Mouse (Mus musculus) thymus, adult 18-20 months (tissue): ENCODE data around the gene Tbc1d1.

ENCODE experiments used
- DNase-seq, 2 experiments: peaks; one replicate each; pipeline ENCODE4 v3.0.0; 2022; ENCODE audit warnings: mixed read lengths in 2 of 2

Tbc1d1 gene

DNA sequence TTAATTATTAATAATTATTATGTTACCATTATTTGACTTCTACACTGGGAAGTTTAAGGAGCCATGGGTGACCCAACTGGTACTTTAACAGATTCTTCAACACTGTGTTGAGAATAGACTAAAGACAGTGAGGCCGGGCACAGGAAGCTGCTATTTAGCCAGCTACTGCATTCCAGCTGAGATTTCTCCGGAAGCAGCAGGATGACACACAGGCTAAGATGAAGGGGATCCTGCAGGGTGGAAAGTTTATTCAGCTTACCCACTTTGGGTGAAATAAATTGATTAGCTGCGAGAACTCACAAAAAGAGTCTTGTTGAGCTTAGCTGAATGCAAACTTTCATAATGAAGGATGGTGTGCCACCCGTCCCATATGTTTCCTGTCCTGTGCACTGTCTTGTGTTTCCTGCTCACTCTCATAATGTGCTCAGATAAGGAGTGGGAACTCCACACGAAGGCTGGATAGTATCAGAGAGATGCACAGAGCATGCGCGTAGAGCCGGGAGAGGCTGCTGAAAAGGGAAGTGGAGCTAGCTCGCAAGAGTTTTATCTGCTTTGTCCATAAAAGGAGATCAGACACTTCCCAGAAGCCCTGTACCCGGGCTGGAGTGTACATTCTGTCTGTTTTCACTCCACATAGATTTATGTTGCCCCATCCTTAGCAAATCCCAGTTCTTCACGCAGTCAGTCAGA is at the start of gene Tbc1d1:
TSS of gene Tbc1d1 (plus strand) at position 445 of the 690 bp plus-strand sequence.
- peak in 1 of 2 experiments; percentile 14 for DNase-seq

DNA sequence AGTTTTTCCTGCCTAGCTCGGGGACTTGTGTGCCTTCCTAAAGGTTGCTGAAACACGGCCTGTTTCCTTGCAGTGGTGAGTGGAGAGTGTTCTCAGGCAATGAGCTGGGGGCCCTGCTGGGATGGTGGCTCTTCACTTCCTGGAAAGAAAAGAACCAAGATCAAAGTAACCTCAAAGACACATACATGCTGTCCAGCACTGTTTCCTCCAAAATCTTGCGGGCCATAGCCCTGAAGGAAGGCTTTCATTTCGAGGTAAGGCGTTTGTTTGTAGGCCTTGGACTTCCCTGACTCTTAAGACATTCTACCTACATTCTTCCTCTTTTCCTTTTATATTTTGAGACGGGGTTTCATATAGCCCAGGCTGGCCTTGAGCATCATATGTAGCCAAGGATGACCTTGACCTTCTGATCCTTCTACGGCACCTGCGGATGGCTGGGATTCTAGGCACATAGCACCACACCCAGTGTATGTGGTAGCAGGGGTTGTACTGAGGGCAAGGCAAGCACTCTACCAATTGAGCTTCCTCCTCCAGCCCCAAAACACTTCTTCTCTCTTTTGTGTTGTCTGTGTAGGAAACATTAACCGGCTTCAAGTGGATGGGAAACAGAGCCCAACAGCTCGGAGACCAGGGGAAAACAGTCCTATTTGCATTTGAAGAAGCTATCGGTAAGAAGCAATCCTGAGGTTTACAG is 48.4 kb upstream of the Tbc1d1 start:
- no peak for DNase-seq

DNA sequence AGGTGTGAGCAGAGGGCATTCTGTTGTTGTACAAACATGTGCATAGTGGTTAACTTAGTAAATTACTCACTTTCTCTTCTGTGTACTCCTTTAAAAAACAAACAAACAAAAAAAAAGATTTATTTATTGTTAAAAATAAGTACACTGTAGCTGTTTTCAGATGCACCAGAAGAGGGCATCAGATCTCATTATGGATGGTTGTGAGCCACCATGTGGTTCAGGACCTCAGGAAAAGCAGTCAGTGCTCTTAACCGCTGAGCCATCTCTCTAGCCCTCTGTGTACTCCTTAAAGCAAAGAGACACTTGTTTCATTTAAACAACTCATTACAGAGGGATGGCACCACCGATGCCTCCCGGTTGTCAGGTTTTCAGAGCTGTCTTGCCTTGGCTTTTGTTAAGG is 46.9 kb upstream of the Tbc1d1 start:
- DNase-seq: no peak

- DNase-seq: no peak
Observed at GRCm38 (mm10) chr5:64112360-64112759, 43.7 kb upstream of the Tbc1d1 start.

DNA sequence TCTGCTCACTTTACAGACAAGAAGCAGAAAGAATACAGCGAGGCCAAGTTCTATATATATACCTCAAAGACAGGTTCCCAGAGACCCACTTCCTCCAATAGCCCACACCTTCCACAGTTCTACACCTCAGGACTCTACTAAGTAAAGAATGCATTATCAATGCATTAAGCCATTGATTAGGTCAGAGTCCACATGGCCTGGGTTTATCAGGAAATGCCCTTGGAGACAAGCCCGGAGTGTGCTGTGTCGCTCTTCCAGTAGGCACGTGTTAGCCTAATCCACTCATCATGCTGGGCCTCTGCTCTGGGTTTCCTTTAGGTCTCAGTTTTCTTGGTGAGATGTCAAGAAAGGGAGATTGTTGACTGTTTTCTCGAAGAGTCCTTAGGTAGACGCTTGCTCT is 41.9 kb upstream of the Tbc1d1 start:
- DNase-seq: no peak

- DNase-seq: no peak
Observed at GRCm38 (mm10) chr5:64117191-64117590, 38.9 kb upstream of the Tbc1d1 start.

DNA sequence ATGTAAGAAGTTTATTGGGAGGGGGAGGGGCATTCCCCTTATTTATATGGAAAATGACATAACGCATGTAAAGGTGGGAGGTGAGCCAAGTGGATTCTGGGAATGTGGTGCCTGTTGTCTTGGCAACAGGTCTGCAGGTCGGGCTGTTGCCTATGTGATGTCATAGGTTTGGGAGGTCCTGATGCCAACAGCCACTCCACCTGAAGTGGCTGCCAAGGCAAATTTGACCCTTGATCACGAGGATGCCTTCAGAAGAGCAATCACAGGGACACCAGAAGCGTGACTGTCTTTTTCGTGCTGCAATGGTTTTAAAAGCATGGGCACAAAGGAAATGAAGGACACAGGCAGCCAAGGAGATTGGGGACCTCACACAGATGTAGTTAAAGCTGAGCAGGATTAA is 30.3 kb upstream of the Tbc1d1 start:
- DNase-seq: no peak

DNA sequence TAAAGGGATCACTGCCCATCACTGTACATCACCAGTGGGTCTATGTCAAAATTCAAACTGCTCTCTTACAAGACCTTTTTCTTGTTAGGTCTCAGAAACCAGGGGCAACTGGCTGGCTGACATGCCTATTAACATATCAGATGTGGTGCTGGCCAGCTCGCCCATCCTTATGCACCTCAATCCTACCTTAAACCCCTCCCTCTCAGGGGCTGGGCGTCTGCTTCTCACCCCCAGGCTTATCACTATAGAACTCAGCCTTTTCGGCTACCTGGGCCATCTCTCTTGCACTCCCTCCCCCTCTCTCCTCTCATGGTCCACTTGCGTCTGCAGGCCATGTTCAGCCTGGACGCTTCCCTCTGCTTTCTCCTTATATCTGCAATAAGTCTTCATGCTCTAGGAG is 24.6 kb upstream of the Tbc1d1 start:
- no peak for DNase-seq

DNA sequence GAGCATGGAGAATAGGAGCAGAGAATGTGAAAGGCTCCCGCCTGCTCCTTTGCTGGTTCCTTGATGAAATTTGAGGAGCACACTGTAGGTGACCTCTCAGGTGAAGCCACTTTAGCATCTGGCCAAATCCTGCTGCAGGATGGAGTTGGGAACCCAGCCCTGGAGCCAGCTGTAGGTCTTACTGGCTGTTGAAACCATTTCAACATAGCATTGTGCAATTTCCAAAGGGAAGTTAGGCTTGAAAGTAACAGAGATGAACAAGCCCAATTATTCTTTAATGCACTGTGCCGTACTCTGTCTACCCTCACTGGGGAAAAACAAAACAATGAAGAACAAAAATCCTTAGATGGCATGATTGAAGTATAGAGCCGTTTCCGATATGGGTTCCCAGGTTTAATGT is 22.2 kb upstream of the Tbc1d1 start:
- DNase-seq: no peak

- no peak for DNase-seq
Observed at GRCm38 (mm10) chr5:64136325-64136724, 19.8 kb upstream of the Tbc1d1 start.

DNA sequence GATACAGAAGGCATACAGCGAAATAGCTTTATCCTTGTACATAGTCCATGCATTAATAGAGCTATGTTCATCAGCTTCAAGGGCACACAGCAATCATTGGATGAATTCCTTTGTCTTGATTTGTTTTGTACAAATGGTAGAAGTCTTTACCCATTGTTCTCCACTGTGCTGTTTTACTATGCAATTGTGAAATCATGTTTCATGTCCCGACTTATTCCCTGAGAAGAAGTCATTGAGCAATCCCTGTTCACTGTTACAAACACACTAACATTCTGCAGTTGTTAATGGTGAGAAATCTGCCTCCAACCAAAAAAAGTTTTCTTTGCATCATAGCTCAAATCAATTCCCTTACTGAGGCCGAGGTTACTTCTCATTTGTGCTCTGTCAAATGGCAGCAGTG is 15.9 kb upstream of the Tbc1d1 start:
- DNase-seq: no peak

DNA sequence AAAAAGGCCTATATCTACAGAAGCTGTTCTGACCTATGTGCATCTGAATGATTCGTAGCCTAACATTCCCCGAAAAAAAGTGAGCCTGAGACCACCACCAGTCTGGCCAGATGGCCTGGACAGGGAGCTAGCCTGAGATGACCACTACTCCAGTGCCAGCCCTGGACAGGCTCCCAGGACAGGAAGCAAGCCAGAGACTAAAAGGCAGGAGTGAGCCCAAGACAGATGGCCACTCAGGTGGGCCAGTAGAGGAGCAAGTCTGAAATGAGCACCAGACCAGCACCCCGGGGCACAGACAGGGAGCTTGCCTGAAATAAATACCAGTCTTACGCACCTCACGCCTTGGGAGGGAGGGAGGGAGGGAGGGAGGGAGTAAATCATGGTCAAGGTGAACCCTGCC is 11.8 kb upstream of the Tbc1d1 start:
- DNase-seq: no peak

DNA sequence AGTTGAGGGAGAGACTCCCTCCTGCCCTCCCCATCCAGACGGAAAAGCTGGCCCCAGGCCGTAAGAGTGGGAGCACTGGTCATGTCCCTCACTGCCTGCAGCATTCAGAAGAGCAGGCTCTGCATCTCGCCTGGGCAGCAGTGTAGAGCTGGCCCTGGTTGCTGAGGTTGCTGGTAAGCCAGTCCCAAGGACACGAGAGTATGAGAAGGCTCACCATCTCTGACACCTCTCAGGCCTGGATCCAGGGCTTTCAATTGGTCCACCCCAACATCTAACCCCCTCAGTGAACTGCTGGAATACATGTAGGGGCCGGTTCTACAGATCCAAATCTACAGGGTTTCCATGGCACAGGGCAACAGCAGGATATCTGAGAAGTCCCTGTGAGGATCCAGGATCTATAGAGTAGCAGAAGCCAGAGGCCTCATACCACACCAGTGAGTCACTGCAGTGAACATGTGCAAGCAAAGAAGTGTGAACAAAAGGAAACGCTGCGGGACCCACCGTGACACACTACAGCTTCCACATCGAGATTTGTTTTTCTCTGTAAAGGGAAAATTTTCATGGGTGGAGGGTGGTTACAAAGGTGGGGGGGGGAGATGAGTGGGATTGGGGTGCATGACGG is 9.6 kb upstream of the Tbc1d1 start:
- no peak for DNase-seq

DNA sequence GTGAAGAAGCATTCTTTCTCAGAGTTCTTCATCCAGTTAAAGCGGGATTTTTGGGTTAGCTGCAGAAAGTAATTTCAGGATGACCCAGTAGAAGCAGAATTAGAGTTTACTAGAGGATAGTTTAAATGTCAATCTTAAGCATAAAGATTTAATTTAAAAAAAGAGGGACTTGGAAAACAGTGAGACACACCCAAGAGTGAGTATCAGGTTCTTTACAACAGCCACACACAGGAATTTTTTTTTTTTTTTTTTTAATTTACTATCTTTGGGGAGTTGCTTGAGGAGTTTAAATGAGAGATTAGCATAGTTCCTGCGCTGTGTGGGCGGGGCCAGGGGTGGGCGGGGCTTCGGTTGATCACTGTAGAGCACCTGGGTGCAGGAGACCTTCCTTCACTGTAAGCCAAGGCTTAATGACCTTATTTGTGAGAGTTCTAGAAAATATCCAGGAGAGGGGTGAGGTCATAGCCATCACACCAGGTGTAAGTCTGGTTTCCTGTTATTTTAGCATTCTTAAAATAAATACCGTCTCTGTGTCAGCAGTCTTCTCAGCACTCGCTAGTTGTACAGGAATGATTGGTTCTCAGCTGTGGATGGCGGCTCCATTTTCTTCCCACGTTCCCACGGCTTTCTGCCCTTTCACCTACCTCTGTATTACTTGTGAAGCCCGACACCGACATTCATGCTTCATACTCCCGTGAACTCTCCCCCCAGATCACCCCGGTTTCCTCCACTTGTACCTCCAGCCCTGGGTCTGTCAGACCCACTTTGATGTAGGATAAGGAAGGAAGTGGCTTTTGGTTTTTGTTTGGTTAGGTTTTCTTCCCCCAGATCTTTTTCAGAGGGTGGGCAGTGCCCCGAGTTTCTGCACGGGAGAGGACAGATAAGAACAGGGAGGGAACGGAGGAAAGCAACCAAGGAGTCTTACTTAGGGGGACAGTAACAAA is 6.6 kb upstream of the Tbc1d1 start:
- peak in 1 of 2 experiments; percentile 43 for DNase-seq

DNA sequence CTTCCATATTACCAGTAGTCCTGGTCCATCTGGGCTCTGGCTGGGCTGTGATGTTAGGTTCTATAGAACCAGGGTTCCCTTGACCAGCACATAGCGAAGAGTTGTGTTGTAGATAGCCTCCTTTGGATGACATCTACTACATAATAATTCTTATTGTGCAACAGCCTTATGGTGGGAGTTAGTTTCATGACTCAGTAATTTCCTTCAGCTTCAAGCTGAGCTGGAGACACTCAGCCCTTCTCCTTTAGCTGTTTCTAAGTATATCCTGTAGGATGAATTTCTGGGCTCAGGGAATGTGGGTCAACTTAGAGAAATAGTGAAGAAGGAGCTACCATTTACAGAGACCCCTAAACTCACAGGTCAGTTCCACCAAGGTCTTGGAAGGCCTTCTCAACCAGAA is 2.8 kb upstream of the Tbc1d1 start:
- no peak for DNase-seq

DNA sequence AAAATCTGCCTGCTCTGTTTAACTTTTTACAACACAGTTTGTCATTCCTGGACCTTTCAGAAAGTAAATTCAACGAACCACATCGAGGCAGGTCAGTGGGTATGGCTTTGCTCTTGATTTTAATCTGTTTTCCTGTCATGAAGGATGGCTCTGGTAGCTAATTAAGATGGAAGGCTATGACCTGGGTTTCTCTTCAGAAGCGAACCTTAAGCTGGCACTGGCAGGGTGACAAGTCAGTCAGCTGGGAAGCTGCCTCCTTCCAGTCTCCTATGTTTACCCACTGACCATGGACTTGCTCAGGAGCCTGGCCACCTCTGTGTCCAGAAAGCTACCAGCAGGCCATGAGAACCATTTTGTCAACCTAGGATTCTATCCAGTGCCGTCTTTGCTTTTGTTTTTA is 474 bp downstream of the Tbc1d1 start:
- no peak for DNase-seq

DNA sequence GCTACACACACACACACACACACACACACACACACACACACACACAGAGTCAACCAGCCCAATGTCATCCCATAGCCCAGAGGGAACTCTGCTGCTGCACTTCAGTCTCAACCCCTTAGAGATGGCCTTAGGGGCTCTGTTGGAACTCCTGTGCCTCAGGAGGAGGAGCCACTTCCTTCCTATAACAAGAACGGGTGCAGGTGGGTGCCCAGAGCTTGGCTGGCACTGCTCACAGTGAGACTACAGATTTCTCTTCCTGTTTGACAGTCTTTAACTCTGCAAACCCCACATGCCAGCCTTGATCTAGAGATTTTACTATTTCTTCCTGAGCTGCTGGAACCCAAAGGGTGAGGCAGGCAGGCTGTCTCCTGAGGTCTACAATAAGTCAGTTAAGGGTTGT is 1.8 kb downstream of the Tbc1d1 start:
- peak; percentile 56 to 67 for DNase-seq

GRCm38 (mm10) chr5:64158501-64158900 is 2.4 kb downstream of the Tbc1d1 start:
- no peak for DNase-seq

DNA sequence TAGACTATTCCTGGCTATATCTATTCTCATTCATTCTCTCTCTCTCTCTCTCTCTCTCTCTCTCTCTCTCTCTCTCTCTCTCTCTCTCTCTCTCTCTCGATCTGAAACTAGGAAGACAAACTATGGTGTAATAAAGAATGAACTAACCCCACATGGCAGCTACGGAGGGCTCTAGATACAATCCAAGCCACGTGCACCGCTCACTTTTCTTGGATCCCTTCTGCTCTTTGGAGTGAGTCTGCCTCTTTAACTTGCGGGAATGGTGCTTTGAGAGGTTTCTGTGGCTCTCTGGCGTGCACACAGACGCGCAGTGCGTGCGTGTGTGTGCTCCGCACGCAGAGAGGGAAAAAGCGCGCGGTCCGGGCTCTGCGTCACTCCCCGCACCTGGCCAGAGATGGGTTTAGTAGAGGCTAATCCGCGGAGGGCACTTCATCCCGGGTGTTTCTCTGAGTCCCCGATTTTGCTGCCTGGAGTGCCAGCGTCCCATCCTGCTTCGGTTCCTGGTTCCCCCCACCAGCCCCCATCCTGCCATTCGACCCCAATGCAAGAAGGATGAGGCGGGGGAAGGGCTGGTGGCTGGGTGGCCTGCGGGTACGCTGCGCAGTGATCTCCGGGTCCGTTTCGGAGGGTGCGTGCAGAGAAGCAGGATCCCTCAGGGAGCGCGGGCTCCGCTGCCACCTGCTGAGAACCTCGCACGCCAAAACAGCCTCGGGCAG is 3.1 kb downstream of the Tbc1d1 start:
- peak in 1 of 2 experiments; percentile 22 for DNase-seq

GRCm38 (mm10) chr5:64159781-64160704 is 3.9 kb downstream of the Tbc1d1 start:
- peak; percentile 51 to 61 for DNase-seq
